Mouse (Mus musculus): ENCODE data around the gene Jazf1.

GRCm38 (mm10) chr6:52790781-52791180 is 277.6 kb downstream of the Jazf1 start:
- no peak for TF ChIP-seq POLR2A (IDR thresholded peaks at IDR 0.05; ENCODE audit: low read depth, low read length)
- no peak for TF ChIP-seq CTCF (IDR thresholded peaks at IDR 0.05; ENCODE audit: extremely low read depth, insufficient read length, insufficient replicate concordance, low read depth, low read length)
